21 mouse cellular contexts compared by ENCODE assay signal in the genomic region with DNA sequence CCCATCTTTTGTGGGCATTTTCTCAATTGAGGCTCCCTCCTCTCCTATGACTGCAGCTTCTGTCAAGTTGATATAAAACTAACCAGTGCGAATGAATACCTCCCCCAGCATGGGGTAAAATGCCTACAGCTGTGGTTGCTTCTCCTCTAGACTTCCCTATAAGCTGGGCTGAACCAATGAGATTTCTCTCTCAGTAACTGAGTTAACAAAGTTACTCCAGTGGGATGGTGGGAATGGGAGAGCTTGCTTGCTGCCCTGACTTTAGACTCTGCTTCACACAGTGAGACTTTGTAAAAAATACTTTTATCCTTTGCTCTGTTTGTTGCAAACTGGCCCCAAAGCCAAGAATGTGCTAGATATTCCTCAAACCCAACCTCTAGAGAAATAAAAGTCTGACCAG. TPM values are rescaled to one million over a fixed set of nuclear protein-coding genes. Genes with fewer than 3 reads are reported as not detected.
DNase-seq lines count a peak whose midpoint lies in the region; ATAC-seq lines count a peak whose summit lies in the region.
"Had no signal": no experiment of that assay in that cellular context is flagged by ENCODE, and none has a peak within 500 bp of the region (broad histone marks: within the 10 kb centered on the region; RNA-seq: fewer than 3 reads in every experiment).

No protein-coding gene starts in this region.

- H3K4me1 ChIP-seq in brown adipose tissue, adult 24 weeks (ENCODE audit: control insufficient read depth, insufficient read depth, insufficient read length, low read length), result peaks cover 6% of the 10 kb centered on the region
- H3K4me1 ChIP-seq: embryonic facial prominence, embryonic 12.5 days; forebrain, embryonic 13.5 days; heart, embryonic 13.5 days; hindbrain, embryonic 13.5 days; intestine, embryonic 15.5 days had no signal

- H3K4me3 ChIP-seq in brown adipose tissue, adult 24 weeks (ENCODE audit: insufficient read depth, low read depth, low read length), result no peak overlapping the region
- H3K4me3 ChIP-seq: embryonic facial prominence, embryonic 12.5 days; forebrain, embryonic 13.5 days; heart, embryonic 13.5 days; hindbrain, embryonic 13.5 days; intestine, embryonic 15.5 days had no signal

- intact Hi-C loops in heart, postnatal 14 days (cut with DNase I), result no loop called here

- 0 out of 2 replicates have a peak overlapping the region, but pooled peaks have one; percentile 13 for H3K27ac ChIP-seq in brown adipose tissue, adult 24 weeks (replicated peaks; ENCODE audit: low read depth, low read length)
- H3K27ac ChIP-seq: embryonic facial prominence, embryonic 12.5 days; forebrain, embryonic 13.5 days; heart, embryonic 13.5 days; hindbrain, embryonic 13.5 days; intestine, embryonic 15.5 days had no signal

- peak; percentile 26 for DNase-seq in embryo, embryonic 11 days
- DNase-seq in embryo, embryonic 9.5 days (ENCODE audit: extremely low spot score), result no peak
- DNase-seq in heart, adult 18-20 months, result peak; percentile 14 to 16
- DNase-seq in heart, postnatal 14 days, result no peak
- DNase-seq in 3T3-L1 (ENCODE audit: low read depth, low spot score), result peak; percentile 13
- no peak for DNase-seq in natural killer cell, adult 2 months (ENCODE audit: low spot score in 2 of 2)
- DNase-seq: adrenal gland, adult 8-10 months; adrenal gland, postnatal 36 days; cerebellum, adult 11 months; cerebellum, adult 8-10 months; cerebellum, postnatal 14 days; forebrain, postnatal 0 days; heart, postnatal 4 days; kidney, adult 18-20 months had no signal

- no peak for ATAC-seq in megakaryocyte progenitor cell, adult 5-6 weeks (replicated peaks; ENCODE audit: poor library complexity)
- ATAC-seq: forebrain, embryonic 13.5 days; forebrain, postnatal 0 days; intestine, embryonic 15.5 days had no signal

RNA-seq across cellular contexts. Expression of a gene that starts 41.2 kb away (rescaled TPM):
- total RNA-seq in heart, adult 18-20 months (2021), result 10 to 100 TPM; 21.4 to 30.3 TPM
- total RNA-seq in heart, postnatal 14 days (2021), result 10 to 100 TPM; 45.9 to 49.2 TPM
- 3.7 and 5.9 TPM in 2 replicates for polyA plus RNA-seq in brown adipose tissue, adult 24 weeks (2012; ENCODE audit: insufficient read depth, insufficient read length, missing spikeins)
- 5.5 and 7.7 TPM in 2 replicates for total RNA-seq in megakaryocyte progenitor cell, adult 5-6 weeks (2015)
- total RNA-seq in megakaryocyte progenitor cell, adult 5-6 weeks (2017), result 1.1 and 2.8 TPM in 2 replicates

Comparison
In these comparisons a context has a peak if more than half of its experiments do, and no peak if none do; other contexts are left out.
1. DNase-seq: peak in embryo, embryonic 11 days (single experiment), heart, adult 18-20 months (2 of 2) and 3T3-L1 (single experiment); none in embryo, embryonic 9.5 days (single experiment), heart, postnatal 14 days (0 of 2) and natural killer cell, adult 2 months (0 of 2).